Mouse (Mus musculus): Measurements from ENCODE around the gene Serpina3f. TPM values are rescaled to one million over a fixed set of nuclear protein-coding genes. Genes with fewer than 3 reads are reported as not detected.

The Serpina3f gene
- 10 to 100 TPM; 10.3 to 12.1 TPM for polyA plus RNA-seq (2017; shearing (Covaris generic))

DNA sequence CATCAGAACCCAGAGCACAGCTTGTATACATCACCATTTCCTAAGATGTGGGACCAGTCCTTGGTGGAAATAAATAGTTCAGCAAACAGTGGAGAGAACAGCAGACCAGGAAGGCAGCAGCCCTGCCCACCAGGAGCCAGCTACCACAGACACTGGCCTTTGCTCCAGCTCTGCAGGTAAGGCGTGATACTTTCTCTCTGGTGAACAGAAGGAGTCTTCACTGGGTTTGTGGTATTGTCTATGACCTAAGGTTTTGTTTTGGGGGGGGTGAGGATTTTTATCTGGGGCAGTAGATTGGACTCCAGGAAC lies at the start of gene Serpina3f:
TSS of gene Serpina3f (plus strand) at position 100 of the 309 bp plus-strand sequence.

DNA sequence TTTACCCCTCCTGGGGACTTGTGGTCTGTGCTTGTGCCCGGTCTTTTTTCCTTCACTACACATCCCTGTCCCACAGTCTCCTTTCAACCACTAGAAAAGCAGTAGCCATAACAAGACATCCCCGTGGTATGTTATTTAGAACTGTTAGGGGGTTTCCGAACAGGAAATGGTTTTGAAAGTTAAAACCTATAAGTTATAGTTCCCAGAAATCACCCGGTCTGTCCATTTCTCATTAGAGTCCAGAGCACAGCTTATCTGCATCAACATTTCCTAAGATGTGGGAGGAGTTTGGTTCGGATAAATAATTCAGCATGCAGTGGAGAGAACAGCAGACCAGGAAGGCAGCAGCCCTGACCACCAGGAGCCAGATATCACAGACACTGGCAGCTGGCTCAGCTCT lies 21.6 kb downstream of the Serpina3f start, which contains the start of gene Serpina3g:
TSS of gene Serpina3g (plus strand) at position 331 of the 400 bp plus-strand sequence.

DNA sequence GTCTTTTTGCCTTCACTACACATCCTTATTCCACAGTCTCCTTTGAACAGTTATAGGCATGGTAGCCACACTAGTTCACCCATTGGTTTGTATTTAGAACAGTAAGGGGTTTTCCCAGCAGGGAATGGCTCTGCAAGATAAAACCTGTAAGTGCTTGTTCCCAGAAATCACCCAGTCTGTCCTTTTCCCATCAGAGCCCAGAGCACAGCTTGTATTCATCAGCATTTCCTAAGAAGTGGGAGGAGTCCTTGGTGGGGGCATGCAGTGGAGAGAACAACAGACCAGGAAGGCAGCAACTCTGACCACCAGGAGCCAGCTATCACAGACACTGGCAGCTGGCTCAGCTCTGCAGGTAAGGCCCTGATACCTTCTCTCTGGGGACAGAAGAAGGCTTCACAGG lies 48.5 kb downstream of the Serpina3f start, which contains the start of gene Serpina3i:
TSS of gene Serpina3i (plus strand) at position 260 of the 400 bp plus-strand sequence.

Other genes starting within 250 kb of the Serpina3f start
- not detected for gene Serpina11, start 224.6 kb upstream of the Serpina3f start, polyA plus RNA-seq (2017; shearing (Covaris generic))
- 10 to 100 TPM in 1 of 2 experiments, 1 to 10 TPM in 1; 2.1 to 10.2 TPM for gene Serpina9, start 200.8 kb upstream of the Serpina3f start, polyA plus RNA-seq (2017; shearing (Covaris generic))
- under 1 TPM; 0.07 to 0.12 TPM for gene Serpina12, start 170.1 kb upstream of the Serpina3f start, polyA plus RNA-seq (2017; shearing (Covaris generic))
- gene Serpina5, start 113.4 kb upstream of the Serpina3f start, polyA plus RNA-seq (2017; shearing (Covaris generic)) = under 1 TPM; 0.07 to 0.21 TPM
- gene Serpina3a, start 101.8 kb upstream of the Serpina3f start, polyA plus RNA-seq (2017; shearing (Covaris generic)) = not detected
- gene Serpina3b, start 86.5 kb upstream of the Serpina3f start, polyA plus RNA-seq (2017; shearing (Covaris generic)) = 1 to 10 TPM in 1 of 2 experiments, under 1 TPM in 1; 0.14 to 1.7 TPM
- gene Serpina3c, start 60.7 kb upstream of the Serpina3f start, polyA plus RNA-seq (2017; shearing (Covaris generic)) = not detected
- gene Serpina3g, start 21.7 kb downstream of the Serpina3f start, polyA plus RNA-seq (2017; shearing (Covaris generic)) = 100 to 1,000 TPM in 1 of 2 experiments, 10 to 100 TPM in 1; 77.8 to 368 TPM
- gene Serpina3i, start 48.6 kb downstream of the Serpina3f start, polyA plus RNA-seq (2017; shearing (Covaris generic)) = not detected
- gene Serpina3j, start 100.0 kb downstream of the Serpina3f start, polyA plus RNA-seq (2017; shearing (Covaris generic)) = under 1 TPM in 1 of 2 experiments, not detected in 1; 0.82 TPM
- gene Serpina3k, start 123.9 kb downstream of the Serpina3f start, polyA plus RNA-seq (2017; shearing (Covaris generic)) = not detected
- gene Serpina3m, start 123.9 kb downstream of the Serpina3f start, polyA plus RNA-seq (2017; shearing (Covaris generic)) = not detected
- not detected for gene Serpina3n, start 192.2 kb downstream of the Serpina3f start, polyA plus RNA-seq (2017; shearing (Covaris generic))

Measured in inflammation-experienced regulatory T-cells (primary cell).